Mouse (Mus musculus): Measurements from ENCODE around the gene Tmem170.

Tmem170 gene

DNA sequence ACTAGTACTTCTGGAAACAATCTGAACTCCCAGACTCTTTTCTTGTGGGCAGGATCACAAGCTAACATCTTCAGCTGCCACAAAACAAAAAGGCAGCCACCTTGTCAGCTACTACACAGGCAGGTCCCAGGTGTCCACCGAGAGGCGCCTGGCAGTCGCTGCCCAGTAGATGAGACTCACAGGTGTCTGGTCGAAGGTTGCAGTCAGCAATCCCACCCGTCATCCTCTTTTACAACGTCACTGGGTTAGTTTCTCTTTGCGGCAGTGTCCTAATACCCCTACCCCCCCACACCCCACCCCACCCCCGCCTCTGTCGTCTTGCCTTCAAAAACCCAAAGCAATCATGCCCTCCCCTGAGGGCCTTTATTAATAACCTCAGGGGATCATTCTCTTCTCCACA is 792 bp downstream of the Tmem170 start:
- DNase-seq (ENCODE audit: low read depth, low spot score): peak; percentile 27

DNA sequence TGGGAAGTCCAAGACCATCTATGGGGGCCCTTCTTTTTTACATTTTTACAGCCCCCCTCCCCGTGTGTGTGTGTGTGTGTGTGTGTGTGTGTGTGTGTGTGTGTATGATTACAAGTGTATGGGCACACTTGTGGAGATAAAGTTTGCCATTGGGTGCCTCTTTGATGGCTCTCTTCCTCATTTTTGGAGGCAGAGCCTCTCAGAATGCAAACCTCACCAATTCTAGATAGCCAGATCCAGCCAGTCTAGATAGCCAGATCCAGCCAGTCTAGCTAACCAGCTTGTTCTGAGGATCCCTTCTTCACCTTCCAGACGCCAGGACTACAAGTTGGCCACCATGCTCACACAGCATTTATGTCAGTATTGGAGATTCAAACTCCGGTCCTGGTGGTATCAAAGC is 5.3 kb downstream of the Tmem170 start:
- no peak for DNase-seq (ENCODE audit: low read depth, low spot score)

DNA sequence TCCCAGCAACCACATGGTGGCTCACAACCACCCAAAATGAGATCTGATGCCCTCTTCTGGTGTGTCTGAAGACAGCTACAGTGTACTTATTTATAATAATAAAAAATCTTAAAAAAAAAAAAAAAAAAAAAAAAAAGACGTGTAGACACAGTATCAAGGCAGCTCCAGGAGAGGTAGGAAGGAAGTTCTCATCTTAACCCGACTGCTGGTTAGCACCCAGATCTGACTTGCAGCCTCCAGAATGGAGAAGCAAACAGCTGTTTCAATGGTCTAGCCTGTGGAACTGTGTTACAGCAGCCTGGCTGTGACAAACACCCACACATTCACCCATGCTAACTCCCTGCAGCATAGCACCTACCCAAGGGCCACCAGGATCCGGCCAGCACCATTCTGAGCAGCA is 6.2 kb downstream of the Tmem170 start:
- DNase-seq (ENCODE audit: low read depth, low spot score): no peak

DNA sequence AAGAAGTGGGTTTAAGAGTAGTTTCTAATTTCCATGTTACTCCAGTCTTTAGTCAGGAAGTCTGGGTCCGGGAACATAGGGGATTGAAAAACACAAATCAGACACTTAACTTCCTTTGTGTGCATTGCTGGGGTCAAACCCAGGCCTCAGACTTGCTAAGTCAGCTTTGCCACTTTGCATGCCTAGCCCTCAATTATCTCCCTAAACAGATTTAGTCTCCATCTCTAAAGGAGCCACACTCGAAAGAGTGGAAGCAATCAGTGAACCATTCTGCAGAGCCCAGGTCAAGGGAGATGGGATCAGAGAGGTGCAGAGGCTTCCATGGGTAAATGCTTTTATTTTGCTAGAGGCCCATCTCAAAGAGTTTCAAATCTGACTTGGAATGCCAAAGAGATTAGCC is 7.9 kb downstream of the Tmem170 start:
- no peak for DNase-seq (ENCODE audit: low read depth, low spot score)

DNA sequence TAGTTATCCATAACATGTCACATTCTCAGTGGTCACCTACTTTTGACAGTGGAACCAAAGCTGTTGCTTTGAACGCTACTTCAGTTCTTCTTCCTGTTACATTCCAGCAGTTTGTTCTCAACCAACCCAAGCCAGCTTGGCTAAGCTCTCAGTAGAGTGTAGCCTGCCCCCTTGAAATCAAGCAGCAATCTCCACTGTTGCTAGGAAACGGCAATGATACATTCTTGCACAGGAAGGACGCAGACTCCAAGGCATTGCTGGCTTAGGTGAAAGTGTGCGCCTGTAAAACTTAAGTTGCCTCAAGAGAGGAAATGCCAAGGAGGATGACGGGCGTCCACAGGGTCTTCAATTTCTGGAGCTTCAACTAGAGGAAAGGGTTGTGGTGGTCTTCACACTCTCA is 10.7 kb downstream of the Tmem170 start:
- no peak for DNase-seq (ENCODE audit: low read depth, low spot score)

DNA sequence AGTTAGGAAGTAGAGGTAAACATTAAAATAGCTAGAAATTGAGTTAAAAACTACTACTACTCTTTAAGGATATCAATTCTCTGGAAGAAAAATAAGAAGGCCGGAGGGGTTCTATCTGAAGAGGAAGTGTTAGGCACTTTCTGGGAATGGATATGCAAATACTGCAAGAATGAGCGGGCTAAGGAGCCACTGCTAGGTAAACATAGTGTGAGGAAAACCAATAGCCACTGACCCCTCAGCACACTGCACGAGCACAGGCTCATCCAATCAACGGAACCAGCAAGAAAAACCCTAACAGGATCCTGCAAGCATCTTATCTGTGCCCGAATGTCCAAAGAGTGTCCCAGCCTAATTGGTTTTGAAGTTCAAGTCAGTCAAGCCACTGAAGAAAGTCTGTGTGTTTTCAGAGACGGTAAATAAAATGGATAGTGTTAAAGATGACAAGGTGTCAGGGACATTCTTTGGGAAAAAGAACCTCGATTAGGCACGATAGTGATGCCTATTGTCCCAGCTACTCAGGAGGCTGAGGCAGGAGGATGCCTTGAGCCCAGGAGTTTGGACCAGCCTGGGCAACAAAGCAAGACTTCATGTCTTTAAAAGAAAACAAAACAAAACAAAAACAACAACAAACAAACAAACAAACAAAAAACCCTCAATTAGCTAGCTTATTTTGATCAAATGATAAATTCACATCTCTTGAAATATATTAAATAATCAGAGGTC is 11.3 kb downstream of the Tmem170 start:
- DNase-seq (ENCODE audit: low read depth, low spot score): no peak

DNA sequence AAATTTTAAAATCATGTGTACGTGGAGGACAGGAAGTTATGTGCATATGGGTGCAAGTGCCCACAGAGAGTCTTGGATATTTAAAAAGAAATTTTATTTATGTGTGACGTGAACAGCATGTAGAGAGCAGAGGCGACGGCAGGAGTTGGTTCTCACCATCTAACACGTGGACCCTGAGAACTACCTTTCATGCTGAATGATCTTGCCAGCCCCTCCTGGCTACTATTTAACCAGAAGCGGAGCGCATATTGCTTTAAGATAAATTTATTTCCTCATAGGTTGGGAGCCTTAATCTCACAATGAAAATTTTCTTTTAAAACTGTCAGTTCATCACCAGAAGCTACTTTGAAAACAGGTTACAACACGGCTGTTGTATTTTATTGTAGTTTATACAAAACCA is 11.9 kb downstream of the Tmem170 start:
- no peak for DNase-seq (ENCODE audit: low read depth, low spot score)

DNA sequence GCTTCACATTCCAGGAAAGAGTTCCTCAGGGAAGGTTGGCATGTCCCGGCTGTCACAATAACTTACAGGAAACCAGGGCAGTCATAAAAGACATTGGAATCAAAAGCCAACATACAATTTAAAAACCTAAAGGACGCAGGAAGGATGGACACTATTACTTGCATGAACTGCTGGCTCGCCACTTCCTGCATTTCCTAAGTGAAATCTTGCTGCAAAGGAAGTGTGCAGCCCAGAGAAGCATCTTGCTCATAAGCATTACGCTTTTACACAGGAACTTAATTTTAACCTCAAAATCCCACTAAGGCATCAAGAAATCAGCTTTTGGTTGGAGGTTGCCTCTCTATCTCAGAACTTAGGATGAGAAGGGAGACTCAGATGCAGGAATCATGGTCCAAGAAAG is 13.3 kb downstream of the Tmem170 start:
- no peak for DNase-seq (ENCODE audit: low read depth, low spot score)

DNA sequence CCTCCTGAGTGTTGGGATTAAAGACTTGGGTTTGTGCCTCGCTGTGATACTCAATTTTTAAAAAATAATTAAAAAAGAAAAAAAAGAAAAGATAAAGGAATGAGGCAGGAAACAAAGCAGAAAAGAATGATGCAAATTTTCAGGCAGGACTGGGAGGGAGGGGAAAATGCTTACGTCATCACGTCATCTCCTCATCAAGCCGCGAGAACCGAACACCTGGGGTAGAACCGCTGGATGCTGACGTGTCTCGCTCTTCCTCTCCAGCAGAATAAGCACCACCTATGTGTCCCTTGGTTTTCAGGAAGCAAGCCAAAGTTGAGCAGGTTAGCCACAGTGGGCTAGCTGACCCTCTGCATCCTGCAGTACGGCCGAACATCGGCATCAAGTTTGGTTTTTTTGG is 20.6 kb downstream of the Tmem170 start:
- no peak for DNase-seq (ENCODE audit: low read depth, low spot score)

DNA sequence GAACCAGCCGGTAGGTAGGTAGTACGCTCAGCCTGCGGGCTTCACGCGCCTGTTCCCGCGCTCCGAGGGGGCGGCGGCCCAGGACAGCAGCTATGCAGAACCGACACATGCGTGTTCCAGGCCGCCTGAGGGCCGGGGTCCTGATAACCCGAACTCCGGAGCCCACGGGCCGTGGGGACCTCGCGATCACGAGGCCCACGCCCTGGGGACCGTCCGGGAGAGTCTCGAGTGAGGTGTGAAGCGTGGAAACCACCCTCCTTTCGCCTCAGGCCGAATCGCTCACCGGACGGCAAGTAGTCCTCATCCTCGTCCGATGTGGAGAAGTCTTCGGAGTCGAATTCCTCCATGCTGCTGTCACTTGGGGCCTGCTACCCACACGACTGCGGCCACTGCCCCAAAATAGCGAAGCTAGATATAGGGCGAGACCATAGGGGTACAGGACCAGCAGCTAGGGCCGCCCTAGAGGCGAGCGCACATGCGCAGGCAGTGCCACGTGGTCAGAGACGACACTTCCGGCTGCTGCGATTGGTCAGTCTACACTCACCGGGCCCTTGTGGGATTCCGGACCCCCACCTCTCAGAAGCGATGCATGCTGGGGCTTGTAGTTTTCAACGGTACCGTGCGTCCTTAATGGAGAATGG is 22.6 kb downstream of the Tmem170 start, which contains the start of gene Cfdp1:
Gene Cfdp1 (minus strand): TSS at position 431 of the 641 bp plus-strand sequence.
- peak; percentile 98 for DNase-seq (ENCODE audit: low read depth, low spot score)

DNA sequence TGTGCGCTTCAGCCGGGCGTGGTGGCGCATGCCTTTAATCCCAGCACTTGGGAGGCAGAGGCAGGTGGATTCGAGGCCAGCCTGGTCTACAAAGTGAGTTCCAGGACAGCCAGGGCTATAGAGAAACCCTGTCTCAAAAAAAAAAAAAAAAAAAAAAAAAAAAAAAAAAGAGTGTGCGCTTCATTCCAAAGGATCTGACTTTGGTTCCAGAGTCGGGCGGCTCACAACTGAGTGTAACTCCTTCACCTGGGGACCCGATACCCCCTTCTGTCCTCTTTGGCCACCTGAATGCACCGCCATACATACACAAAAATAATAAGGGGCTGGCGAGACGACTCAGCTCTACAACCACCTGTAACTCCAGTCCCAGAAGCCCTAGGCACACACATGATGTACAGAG is 23.3 kb downstream of the Tmem170 start:
- DNase-seq (ENCODE audit: low read depth, low spot score): peak; percentile 14

DNA sequence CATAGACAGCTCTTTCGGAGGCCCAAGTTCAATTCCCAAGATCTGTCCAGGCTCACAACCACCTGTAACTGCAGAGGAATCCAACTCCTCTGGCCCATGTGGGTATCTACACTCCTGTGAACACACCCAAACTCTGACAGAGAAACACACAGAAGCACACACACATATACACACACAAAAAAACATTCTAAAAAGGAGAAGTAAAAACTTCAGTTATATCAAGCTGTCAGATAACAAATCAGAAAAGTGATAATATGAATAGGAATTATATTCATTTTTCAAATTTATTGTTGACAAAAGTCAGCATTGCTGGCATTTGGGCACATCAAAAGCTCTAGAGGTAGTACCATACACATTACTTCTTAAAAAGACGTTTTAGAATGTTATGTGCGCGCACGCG is 29.8 kb downstream of the Tmem170 start:
- no peak for DNase-seq (ENCODE audit: low read depth, low spot score)

DNA sequence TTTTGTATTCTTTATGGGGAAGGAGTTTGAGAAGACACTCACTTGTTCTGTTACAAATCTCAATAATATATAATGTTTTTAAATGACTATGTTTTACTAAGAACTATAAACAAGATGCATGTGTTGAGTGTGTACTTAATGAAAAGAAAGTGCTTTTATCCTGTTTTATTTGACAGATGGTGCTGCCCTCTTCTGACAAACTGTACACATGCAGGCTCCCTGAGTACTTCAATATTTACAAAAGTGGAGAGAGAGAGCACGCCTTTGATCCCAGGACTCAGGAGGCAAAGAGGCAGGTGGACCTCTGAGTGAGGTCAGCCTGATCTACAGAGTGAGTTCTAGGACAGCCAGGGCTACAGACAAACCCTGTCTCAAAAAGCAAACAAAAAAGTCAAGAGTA is 41.0 kb downstream of the Tmem170 start:
- peak; percentile 50 for DNase-seq (ENCODE audit: low read depth, low spot score)

DNA sequence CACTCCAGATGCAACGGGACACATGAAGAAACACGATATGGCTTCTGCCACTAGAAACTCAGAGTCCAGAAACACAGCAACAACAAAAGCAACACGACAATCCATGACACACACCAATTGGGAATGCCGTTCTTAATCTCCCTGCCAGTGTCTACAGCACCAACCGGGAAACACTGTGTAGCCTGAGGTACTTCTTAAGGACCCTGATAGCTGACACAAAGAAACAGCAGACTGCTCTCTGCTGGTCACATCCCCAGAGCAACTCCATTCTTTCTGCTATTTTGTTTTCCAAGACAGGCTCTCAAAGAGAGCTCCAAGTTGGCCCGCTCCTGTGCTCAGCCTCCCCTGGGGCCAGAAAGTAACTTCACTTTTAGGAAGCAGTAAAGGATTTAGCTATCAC is 42.5 kb downstream of the Tmem170 start:
- no peak for DNase-seq (ENCODE audit: low read depth, low spot score)

DNA sequence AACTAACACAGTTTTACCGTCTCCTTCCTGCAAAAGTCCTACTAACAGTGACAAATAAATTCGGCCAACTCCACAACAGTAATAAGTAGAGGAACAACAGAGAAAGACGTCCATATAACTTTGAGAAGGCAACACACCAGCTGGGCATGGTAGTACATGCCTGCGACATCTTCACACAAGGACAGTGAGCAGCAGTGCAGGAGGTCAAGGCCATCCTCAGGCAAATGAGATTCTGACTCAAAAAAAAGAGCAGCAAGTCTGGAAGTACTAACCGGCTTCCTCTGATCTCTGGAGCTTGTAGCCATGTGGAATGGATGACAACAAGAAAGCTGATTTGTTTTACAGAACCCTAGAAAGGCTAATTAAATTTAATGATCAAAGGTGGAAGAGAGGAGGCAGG is 43.6 kb downstream of the Tmem170 start:
- no peak for DNase-seq (ENCODE audit: low read depth, low spot score)

DNA sequence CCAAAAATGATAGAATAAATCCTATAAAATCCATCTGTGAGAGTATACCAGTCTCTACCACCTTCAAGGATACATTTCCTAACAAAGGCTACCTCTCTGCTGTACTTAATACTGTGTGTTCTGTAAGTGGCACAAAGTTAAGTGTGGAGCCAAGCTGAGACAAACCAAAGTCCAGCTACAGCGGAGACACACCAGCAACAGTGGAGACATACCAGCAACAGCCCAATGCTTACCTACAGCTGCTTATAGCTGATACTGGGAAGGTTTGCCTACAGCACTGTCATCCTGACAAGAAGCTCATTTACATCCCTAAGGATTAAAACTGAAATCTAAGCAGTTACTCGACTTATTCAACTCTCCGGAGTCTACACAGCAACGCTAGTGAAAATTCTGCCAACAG is 44.6 kb downstream of the Tmem170 start:
- DNase-seq (ENCODE audit: low read depth, low spot score): no peak

DNA sequence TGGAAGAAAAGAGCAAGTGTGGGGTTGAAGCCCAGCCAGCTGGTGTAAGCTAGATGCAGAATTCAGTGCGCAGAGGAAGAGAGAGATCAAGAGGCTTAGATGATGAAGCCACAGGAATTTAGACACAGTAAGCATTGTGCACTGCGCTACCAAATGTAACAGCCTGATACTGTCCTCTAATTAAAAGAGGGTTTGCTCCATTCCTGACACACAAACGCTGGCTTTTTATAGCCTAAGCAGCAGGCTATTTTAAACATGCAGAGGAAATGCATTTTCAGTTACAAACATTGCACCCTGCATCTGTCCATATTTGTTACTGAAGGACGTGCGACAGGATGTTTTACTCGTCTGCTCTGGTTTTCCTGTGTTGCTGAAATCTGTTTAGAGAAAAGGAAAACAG is 48.0 kb downstream of the Tmem170 start:
- DNase-seq (ENCODE audit: low read depth, low spot score): no peak

DNA sequence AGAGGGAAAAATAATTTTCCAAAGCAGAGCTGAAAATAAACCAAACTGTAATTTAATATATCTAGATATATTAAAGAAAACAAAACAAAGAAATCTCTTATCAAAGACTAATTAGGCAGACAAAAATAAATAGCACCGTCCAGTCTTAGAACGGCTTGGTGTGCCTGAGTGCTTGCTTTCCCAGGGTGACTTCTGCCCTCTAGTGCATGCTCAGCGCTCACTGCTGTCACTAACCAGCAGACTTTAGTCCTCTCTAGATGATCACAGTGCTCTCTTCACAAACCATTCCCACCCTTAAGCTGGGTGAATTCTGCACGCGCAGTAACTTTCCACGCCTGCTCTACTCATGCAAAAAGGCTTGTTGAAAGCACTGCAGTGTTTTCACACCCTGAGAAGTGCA is 51.3 kb downstream of the Tmem170 start:
- peak; percentile 11 for DNase-seq (ENCODE audit: low read depth, low spot score)

DNA sequence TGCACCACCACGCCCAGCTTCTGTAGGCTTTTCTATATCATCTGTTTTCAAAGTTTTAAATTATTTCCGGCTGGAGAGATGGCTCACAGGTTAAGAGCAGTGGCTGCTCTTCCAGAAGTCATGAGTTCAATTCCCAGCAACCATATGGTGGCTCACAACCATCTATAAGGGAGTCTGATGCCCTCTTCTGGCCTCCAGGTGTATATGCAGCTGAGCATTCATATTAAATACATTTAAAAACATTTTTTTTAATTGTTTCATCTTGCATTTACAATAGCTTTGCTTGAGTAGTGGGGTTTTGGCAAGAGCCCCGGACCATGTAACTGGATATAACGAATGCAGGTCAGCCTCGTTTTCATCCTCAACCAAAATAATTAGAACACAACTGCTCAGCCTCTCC is 52.2 kb downstream of the Tmem170 start:
- DNase-seq (ENCODE audit: low read depth, low spot score): peak; percentile 35

DNA sequence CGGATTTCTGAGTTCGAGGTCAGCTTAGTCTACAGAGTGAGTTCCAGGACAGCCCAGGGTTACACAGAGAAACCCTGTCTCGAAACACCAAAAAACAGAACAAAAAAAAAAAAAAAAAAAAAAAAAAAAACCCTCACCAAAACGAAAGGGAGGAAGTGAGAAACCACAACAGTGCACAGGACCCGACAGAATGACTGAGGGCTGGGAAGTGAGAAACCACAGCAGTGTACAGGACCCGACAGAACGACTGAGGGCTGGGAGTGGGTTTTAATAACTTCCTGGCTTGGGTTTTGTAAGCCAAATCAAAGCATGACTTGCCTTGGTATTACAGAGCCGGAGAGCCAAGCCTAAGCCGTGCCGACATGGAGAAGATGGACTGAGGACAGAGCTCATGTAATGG is 55.4 kb downstream of the Tmem170 start:
- DNase-seq (ENCODE audit: low read depth, low spot score): no peak

DNA sequence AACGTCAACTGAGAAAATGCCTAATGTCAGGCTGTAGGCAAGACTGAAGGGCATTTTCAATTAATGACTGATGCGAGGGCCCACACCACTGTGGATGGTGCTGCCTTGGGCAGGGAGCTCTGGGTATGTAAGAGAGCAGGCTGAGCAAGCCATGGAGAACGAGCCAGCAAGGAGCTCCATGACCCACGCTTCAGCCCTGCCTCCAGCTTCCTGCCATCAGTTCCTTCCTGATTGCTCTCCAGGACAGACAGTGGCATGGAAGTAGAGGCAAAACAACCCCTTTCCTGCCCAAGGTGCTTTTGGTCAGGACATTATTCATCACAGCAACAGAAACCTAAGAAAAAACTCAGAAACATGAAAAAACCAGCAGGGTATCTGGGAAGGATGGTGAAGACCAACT is 55.9 kb downstream of the Tmem170 start:
- no peak for DNase-seq (ENCODE audit: low read depth, low spot score)

DNA sequence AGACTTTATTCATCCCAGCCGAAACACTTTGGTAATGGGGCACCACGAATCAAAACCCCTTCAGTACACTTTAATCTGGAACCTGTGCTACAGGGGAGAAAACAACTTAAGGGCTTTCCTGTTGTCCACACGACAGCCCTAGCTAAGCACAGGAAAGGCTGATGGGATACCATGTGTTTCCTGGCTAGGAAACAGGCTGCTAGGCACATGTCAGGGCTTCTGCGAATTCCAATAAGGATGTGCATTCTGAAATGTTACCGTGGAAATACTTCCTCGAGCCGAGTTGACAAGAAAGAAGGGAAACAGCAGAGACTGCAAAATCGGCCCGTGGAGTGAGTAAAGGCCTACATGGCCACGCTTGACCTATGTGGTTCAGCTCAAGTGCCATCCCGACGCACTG is 56.5 kb downstream of the Tmem170 start:
- no peak for DNase-seq (ENCODE audit: low read depth, low spot score)

DNA sequence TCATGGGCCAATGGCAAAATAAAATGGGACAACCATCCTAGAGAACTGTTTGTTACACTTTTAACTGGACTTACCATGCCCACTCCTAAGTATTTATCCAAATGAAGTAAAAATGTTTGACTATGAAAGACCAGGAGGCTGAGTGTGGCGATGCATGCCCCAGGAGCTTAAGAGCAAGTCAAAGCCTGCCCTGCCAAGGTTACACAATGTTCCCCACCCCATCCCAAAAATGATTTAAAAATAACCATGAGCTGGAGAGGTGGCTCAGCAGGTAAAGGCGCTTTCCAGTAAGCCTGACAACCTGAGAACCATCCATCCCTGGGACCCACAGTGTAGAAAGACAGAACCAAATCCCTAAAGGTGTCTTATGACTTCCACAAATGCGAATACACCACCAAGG is 58.0 kb downstream of the Tmem170 start:
- DNase-seq (ENCODE audit: low read depth, low spot score): no peak

DNA sequence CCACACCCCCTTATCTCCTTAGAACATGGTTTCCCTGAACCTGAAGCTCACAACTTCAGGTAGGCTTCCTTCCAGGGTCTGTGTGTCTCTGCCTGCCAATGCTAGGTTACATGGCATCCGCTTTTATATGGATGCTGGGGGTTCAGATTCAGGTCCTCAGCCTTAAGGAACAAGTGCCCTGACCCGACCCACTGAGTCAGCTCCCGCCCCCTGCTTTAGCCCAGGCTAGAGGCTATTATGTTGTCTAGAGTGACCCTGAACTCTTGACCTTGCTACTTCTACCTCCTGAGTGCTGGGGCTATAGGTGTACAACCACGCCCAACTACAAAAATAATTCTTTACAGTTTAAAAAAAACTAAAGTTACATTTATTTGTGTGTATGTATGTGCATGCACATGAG is 61.5 kb downstream of the Tmem170 start:
- DNase-seq (ENCODE audit: low read depth, low spot score): no peak
